Mouse (Mus musculus): Measurements from ENCODE around the gene Efr3b. TPM values are rescaled to one million over a fixed set of nuclear protein-coding genes. Genes with fewer than 3 reads are reported as not detected.

Efr3b gene
- 2.8 and 3.4 TPM in 2 replicates for polyA plus RNA-seq (2015; fragmentation: Nextera tagmentation; extraction: Ambion mirVana)

- ATAC-seq (ENCODE audit: insufficient read depth, low FRiP score, low read depth), result peak; percentile 94
- no peaks in the 10 kb centered on the region for H3K4me1 ChIP-seq
- no peaks in the 10 kb centered on the region for H3K36me3 ChIP-seq
- H3K9ac ChIP-seq, result peak within 1 kb of the TSS; percentile 60; the same call in 1 of the 2 replicates
- H3K27ac ChIP-seq, result no peak within 1 kb of the TSS
- WGBS, result under 1% methylated on average over 70 of the region's 78 CpGs
- H3K4me2 ChIP-seq, result peak within 1 kb of the TSS; percentile 99
- H3K9me3 ChIP-seq, result no peaks in the 10 kb centered on the region
- H3K4me3 ChIP-seq (replicated peaks), result peak within 1 kb of the TSS; percentile 72
- no peaks in the 10 kb centered on the region for H3K27me3 ChIP-seq (replicated peaks)
These were observed at the start of gene Efr3b for GRCm38 (mm10) chr12:4038061-4039041. Efr3b (minus strand) TSS chr12:4038915.

GRCm38 (mm10) chr12:4083441-4083840 lies 44.7 kb upstream of the Efr3b start:
- Histone ChIP-seq H3K9ac (no peak overlapping the region), H3K27ac (no peak overlapping the region), H3K9me3 (no peaks in the 10 kb centered on the region), H3K4me3 (replicated peaks) (no peak overlapping the region), H3K36me3 (peaks cover 7% of the 10 kb centered on the region), H3K27me3 (replicated peaks) (no peaks in the 10 kb centered on the region), H3K4me1 (0 out of 2 replicates have a peak, but pooled peaks cover 2% of the 10 kb centered on the region), H3K4me2 (peak overlapping the region; percentile 80; the same call in 1 of the 2 replicates)
- no peak for ATAC-seq (ENCODE audit: insufficient read depth, low FRiP score, low read depth)
- WGBS, result 61% methylated on average over 8 of the region's 8 CpGs

DNA sequence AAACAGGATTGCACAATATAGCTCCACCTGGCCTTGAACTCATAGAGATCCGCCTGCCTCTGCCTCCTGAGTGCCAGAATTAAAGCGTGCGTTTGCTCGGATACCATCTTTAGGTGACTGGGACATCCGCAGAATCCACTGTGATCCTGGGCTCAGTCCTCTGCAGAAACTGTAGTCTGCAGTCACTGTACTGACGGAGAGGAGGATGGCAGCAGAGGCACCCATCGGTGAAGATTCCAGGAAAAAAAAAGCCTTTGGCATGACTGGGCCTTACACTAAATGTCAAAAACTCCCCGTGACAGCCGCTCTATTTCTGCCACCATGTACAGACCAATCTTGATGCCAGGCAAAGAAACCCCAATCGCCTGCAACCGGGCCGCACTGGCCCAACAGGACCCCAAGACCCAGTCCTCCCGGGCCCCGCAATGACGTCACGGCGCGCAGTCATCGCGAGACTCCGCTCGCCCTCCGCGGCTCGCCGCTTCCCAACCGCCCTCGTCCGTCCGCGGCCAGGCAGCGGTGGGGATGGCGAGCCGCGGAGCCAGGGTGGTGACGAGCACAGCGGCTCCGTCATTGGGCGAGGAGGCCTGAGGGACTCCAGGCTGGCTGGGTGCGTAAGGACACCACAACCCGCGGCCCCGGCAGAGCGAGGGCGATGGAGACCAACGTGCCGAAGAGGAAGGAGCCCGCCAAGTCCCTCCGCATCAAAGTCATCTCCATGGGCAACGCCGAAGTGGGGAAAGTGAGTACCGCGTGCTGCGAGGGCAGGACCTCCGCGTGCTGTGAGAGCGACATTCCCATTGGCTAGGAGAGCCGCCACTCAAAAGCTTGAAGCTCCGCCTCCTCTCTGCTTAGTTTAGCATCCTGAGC lies 43.7 kb upstream of the Efr3b start, which contains the start of gene Dnajc27:
Dnajc27 (plus strand) TSS at position 452 of the 870 bp plus-strand sequence.
- Histone ChIP-seq H3K4me2 (peak within 1 kb of the TSS; percentile 80), H3K4me3 (replicated peaks) (peak within 1 kb of the TSS; percentile 62), H3K4me1 (0 out of 2 replicates have a peak, but pooled peaks cover 2% of the 10 kb centered on the region), H3K9me3 (no peaks in the 10 kb centered on the region), H3K27me3 (replicated peaks) (no peaks in the 10 kb centered on the region), H3K9ac (peak within 1 kb of the TSS; percentile 47; the same call in 1 of the 2 replicates), H3K36me3 (peaks cover 4% of the 10 kb centered on the region), H3K27ac (peak within 1 kb of the TSS; percentile 91)
- ATAC-seq (ENCODE audit: insufficient read depth, low FRiP score, low read depth), result peak; percentile 93
- WGBS, result 6% methylated on average over 59 of the region's 59 CpGs

GRCm38 (mm10) chr12:4080311-4080710 lies 41.6 kb upstream of the Efr3b start:
- Histone ChIP-seq H3K4me2 (no peak overlapping the region), H3K36me3 (no peaks in the 10 kb centered on the region)
- WGBS, result 0% methylated on average over 2 of the region's 2 CpGs

DNA sequence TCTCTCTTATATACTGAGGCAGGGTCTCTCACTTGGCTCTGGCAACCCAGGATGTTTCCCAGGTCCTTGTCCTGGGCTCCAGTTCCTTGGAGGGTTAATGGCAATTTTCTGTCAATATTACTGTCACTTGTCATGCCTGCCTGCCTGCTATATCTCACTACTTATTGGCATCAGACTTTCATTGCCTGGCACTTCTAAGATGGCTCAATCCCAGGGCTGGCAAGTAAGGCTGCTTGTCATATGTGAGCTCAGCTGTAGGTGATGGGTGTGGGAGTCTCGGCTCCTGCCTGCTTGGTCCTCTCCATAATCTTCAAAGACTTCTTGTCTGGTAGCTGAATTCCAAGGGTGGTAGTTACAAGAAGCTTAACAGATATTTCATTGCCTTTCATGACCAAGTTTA lies 39.4 kb upstream of the Efr3b start:
- H3K27me3 ChIP-seq (replicated peaks), result no peaks in the 10 kb centered on the region

More at GRCm38 (mm10) chr12:4080311-4080710, 41.6 kb upstream of the Efr3b start:
- H3K4me3 ChIP-seq (replicated peaks), result no peak overlapping the region
- H3K27ac ChIP-seq, result no peak overlapping the region
- 0 out of 2 replicates have a peak, but pooled peaks cover 2% of the 10 kb centered on the region for H3K4me1 ChIP-seq
- no peaks in the 10 kb centered on the region for H3K9me3 ChIP-seq
- no peak overlapping the region for H3K9ac ChIP-seq
- no peaks in the 10 kb centered on the region for H3K27me3 ChIP-seq (replicated peaks)
- ATAC-seq (ENCODE audit: insufficient read depth, low FRiP score, low read depth), result no peak

GRCm38 (mm10) chr12:4076383-4076782 lies 37.7 kb upstream of the Efr3b start:
- no peaks in the 10 kb centered on the region for H3K27me3 ChIP-seq (replicated peaks)
- H3K9ac ChIP-seq, result no peak overlapping the region
- no peaks in the 10 kb centered on the region for H3K4me1 ChIP-seq
- H3K4me2 ChIP-seq, result no peak overlapping the region
- no peak overlapping the region for H3K4me3 ChIP-seq (replicated peaks)
- H3K9me3 ChIP-seq, result no peaks in the 10 kb centered on the region
- H3K27ac ChIP-seq, result no peak overlapping the region
- H3K36me3 ChIP-seq, result no peaks in the 10 kb centered on the region
- no peak for ATAC-seq (ENCODE audit: insufficient read depth, low FRiP score, low read depth)

More for the DNA sequence above, 39.4 kb upstream of the Efr3b start:
- 0 out of 2 replicates have a peak, but pooled peaks cover 2% of the 10 kb centered on the region for H3K4me1 ChIP-seq
- H3K9ac ChIP-seq, result no peak overlapping the region
- no peaks in the 10 kb centered on the region for H3K36me3 ChIP-seq
- no peak overlapping the region for H3K4me2 ChIP-seq
- no peak overlapping the region for H3K27ac ChIP-seq
- H3K9me3 ChIP-seq, result no peaks in the 10 kb centered on the region
- H3K4me3 ChIP-seq (replicated peaks), result no peak overlapping the region
- 47% methylated on average over 1 of the region's 1 CpGs for WGBS
- no peak for ATAC-seq (ENCODE audit: insufficient read depth, low FRiP score, low read depth)

- Histone ChIP-seq H3K27me3 (replicated peaks) (no peaks in the 10 kb centered on the region), H3K4me1 (no peaks in the 10 kb centered on the region), H3K36me3 (no peaks in the 10 kb centered on the region), H3K4me2 (no peak overlapping the region), H3K27ac (no peak overlapping the region), H3K4me3 (replicated peaks) (no peak overlapping the region), H3K9me3 (no peaks in the 10 kb centered on the region), H3K9ac (no peak overlapping the region)
- 60% methylated on average over 8 of the region's 8 CpGs for WGBS
- ATAC-seq (ENCODE audit: insufficient read depth, low FRiP score, low read depth), result no peak
These were observed 36.7 kb upstream of the Efr3b start for GRCm38 (mm10) chr12:4075407-4075806.

DNA sequence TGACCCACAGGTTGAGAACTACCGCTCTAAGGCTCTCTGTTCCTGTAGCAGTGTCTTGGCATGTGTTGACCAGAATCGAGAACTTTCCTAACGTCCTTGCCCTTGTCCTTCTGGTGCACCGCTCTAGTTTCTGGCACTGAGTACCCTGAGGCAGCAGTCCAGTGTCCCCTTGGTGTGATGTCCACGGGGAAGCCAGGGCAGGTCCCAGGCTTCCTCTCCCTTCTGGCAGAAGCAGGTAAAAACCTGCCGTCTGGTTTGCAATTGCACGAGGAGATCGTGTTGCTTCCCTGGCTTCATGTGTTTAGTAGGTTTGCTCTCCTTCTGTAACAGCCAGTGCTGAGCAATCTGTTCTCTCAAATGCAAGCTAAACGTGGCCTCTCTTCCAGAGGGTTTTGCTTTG lies 33.0 kb upstream of the Efr3b start:
- no peak overlapping the region for H3K27ac ChIP-seq
- H3K4me2 ChIP-seq, result no peak overlapping the region
- H3K27me3 ChIP-seq (replicated peaks), result no peaks in the 10 kb centered on the region
- no peak for ATAC-seq (ENCODE audit: insufficient read depth, low FRiP score, low read depth)
- no peak overlapping the region for H3K4me3 ChIP-seq (replicated peaks)
- no peaks in the 10 kb centered on the region for H3K36me3 ChIP-seq
- H3K9me3 ChIP-seq, result no peaks in the 10 kb centered on the region
- 80% methylated on average over 9 of the region's 9 CpGs for WGBS
- no peaks in the 10 kb centered on the region for H3K4me1 ChIP-seq
- no peak overlapping the region for H3K9ac ChIP-seq

GRCm38 (mm10) chr12:4068551-4068950 lies 29.8 kb upstream of the Efr3b start:
- H3K9ac ChIP-seq, result no peak overlapping the region
- no peaks in the 10 kb centered on the region for H3K9me3 ChIP-seq
- ATAC-seq (ENCODE audit: insufficient read depth, low FRiP score, low read depth), result no peak
- H3K4me3 ChIP-seq (replicated peaks), result no peak overlapping the region
- H3K36me3 ChIP-seq, result no peaks in the 10 kb centered on the region
- no peaks in the 10 kb centered on the region for H3K27me3 ChIP-seq (replicated peaks)
- no peaks in the 10 kb centered on the region for H3K4me1 ChIP-seq
- WGBS, result 71% methylated on average over 4 of the region's 4 CpGs
- H3K4me2 ChIP-seq, result no peak overlapping the region
- no peak overlapping the region for H3K27ac ChIP-seq

DNA sequence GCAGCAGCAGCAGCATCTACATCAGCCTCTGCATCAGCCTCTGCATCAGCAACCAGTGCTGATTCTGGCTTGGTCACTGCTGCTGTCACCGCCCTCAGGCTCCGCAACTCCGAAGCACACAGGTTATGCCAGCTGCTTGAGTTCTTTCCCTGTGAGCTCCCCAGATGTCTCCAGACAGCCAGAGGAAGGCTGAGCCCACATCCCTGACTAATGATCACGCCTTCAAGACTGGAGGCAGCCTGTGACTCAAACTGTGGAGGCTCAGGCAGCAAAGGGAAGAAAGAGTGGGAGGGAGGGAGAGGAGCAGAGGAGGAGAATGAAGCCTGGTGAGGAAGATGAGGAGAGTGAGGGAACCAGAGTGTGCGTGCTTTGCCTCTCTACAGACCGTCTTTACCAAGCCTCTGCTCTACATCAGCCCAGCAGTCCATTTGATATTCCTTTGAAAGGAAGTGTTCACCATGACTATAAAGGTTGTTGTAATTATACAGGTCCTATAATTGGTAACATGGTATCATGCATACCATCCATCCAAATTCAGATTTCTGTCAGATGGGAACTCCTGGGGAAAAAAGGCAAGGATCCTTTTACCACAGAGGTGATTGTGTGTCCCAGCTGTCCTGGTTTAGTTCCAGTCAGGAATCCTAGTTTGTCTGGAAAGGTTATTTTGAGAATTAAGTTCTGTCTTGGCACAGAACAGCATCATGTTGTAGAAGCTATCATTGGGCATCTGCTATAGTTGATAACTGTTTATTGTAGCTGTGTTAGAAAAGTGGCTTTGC lies 28.2 kb upstream of the Efr3b start:
- Histone ChIP-seq H3K27me3 (replicated peaks) (no peaks in the 10 kb centered on the region), H3K36me3 (no peaks in the 10 kb centered on the region), H3K4me1 (no peaks in the 10 kb centered on the region), H3K9ac (no peak overlapping the region), H3K4me2 (no peak overlapping the region), H3K9me3 (no peaks in the 10 kb centered on the region), H3K27ac (no peak overlapping the region), H3K4me3 (replicated peaks) (no peak overlapping the region)
- WGBS, result 65% methylated on average over 6 of the region's 6 CpGs
- ATAC-seq (ENCODE audit: insufficient read depth, low FRiP score, low read depth), result no peak

DNA sequence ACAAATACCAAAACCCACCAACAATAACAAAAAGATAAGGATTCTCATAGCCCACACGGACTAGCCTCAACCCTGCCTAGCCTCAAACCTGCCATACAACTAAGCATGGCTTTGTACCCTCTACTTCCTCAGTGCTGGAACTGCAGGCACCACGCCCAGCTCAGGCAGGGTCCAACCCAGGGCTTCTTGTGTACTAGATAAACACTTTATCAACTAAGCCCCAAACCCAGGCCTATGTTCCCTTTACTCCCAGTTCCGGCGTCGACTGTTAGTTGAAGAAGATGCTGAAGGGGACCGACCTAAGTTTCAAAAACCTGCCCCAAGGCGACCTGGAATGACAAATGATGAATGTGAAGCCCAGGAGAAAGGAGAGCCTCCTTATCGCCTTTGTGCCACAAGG lies 27.2 kb upstream of the Efr3b start:
- H3K4me1 ChIP-seq, result no peaks in the 10 kb centered on the region
- no peaks in the 10 kb centered on the region for H3K27me3 ChIP-seq (replicated peaks)
- no peak overlapping the region for H3K9ac ChIP-seq
- no peak overlapping the region for H3K4me3 ChIP-seq (replicated peaks)
- H3K27ac ChIP-seq, result no peak overlapping the region
- no peak overlapping the region for H3K4me2 ChIP-seq
- ATAC-seq (ENCODE audit: insufficient read depth, low FRiP score, low read depth), result no peak
- no peaks in the 10 kb centered on the region for H3K9me3 ChIP-seq
- no peaks in the 10 kb centered on the region for H3K36me3 ChIP-seq
- WGBS, result 50% methylated on average over 8 of the region's 8 CpGs

All from stomach, embryonic 15.5 days (tissue).